11 mouse cellular contexts compared by ENCODE assay signal in genomic region chr4:139963059-139963458, GRCm38 (mm10). TPM values are rescaled to one million over a fixed set of nuclear protein-coding genes. Genes with fewer than 3 reads are reported as not detected.
DNase-seq lines count a peak whose midpoint lies in the region.
"Had no signal": no experiment of that assay in that cellular context is flagged by ENCODE, and none has a peak within 500 bp of the region (broad histone marks: within the 10 kb centered on the region; RNA-seq: fewer than 3 reads in every experiment).

No protein-coding gene starts in this region.

- peak; percentile 91 for DNase-seq in heart, adult 11 months
- no peak for DNase-seq in heart, postnatal 10 days
- peak; percentile 27 to 42 for DNase-seq in lung, adult 18-20 months
- no peak for DNase-seq in lung, postnatal 36 days
- peak; percentile 16 for DNase-seq in brain, adult 2 months (ENCODE audit: low read depth, low spot score)
- DNase-seq in kidney, postnatal 14 days, result peak; percentile 79
- no peak for DNase-seq in thymus, adult 18-20 months
- no peak for DNase-seq in B cell, adult 2 months
- DNase-seq: cerebellum, adult 8-10 months; retina, postnatal 1 day; thymus, postnatal 14 days had no signal

- intact Hi-C loops in heart, postnatal 10 days (cut with DNase I), result no loop called here

RNA-seq across cellular contexts. Expression of gene Klhdc7a, which starts 4.8 kb away (rescaled TPM):
- 1 to 10 TPM in 1 of 2 experiments, under 1 TPM in 1; 0.81 to 1.9 TPM for total RNA-seq in heart, postnatal 10 days (2021)

Comparison
In these comparisons a context has a peak if more than half of its experiments do, and no peak if none do; other contexts are left out.
1. DNase-seq: peak in heart, adult 11 months (single experiment), lung, adult 18-20 months (2 of 2), brain, adult 2 months (single experiment) and kidney, postnatal 14 days (single experiment); none in heart, postnatal 10 days (0 of 2), lung, postnatal 36 days (single experiment), thymus, adult 18-20 months (0 of 2) and B cell, adult 2 months (0 of 2).